Mouse (Mus musculus): ENCODE data around the gene Entpd5. TPM values are rescaled to one million over a fixed set of nuclear protein-coding genes. Genes with fewer than 3 reads are reported as not detected.

The Entpd5 gene
- polyA plus RNA-seq (2017; shearing (Covaris generic)), result 10 to 100 TPM; 19.5 to 36.7 TPM

GRCm38 (mm10) chr12:84408819-84409507, at the start of gene Entpd5, which contains the start of gene Bbof1:
Entpd5 (minus strand) TSS chr12:84409029.
Bbof1 (plus strand) TSS chr12:84409071.
- ATAC-seq, result peak; percentile 78

- ATAC-seq, result no peak
These were observed 48.1 kb upstream of the Entpd5 start for GRCm38 (mm10) chr12:84456911-84457310.

GRCm38 (mm10) chr12:84451801-84452200, 43.0 kb upstream of the Entpd5 start:
- no peak for ATAC-seq

GRCm38 (mm10) chr12:84450718-84451646, 42.2 kb upstream of the Entpd5 start, which contains the start of the genes Aldh6a1 and Lin52:
Aldh6a1 (minus strand) TSS chr12:84451004.
Lin52 (plus strand) TSS chr12:84451422.
- peak; percentile 93 for ATAC-seq

- ATAC-seq, result peak; percentile 4
These were observed 41.5 kb upstream of the Entpd5 start for GRCm38 (mm10) chr12:84450351-84450717.

GRCm38 (mm10) chr12:84449887-84450286, 41.1 kb upstream of the Entpd5 start:
- ATAC-seq, result no peak

GRCm38 (mm10) chr12:84448181-84448580, 39.4 kb upstream of the Entpd5 start:
- ATAC-seq, result no peak

GRCm38 (mm10) chr12:84447386-84447785, 38.6 kb upstream of the Entpd5 start:
- no peak for ATAC-seq

- ATAC-seq, result no peak
These were observed 33.7 kb upstream of the Entpd5 start for GRCm38 (mm10) chr12:84442526-84442925.

- no peak for ATAC-seq
These were observed 29.9 kb upstream of the Entpd5 start for GRCm38 (mm10) chr12:84438697-84439096.

GRCm38 (mm10) chr12:84429825-84430224, 21.0 kb upstream of the Entpd5 start:
- ATAC-seq, result no peak

GRCm38 (mm10) chr12:84423990-84424389, 15.2 kb upstream of the Entpd5 start:
- no peak for ATAC-seq

GRCm38 (mm10) chr12:84417605-84417922, 8.7 kb upstream of the Entpd5 start:
- no peak for ATAC-seq

- peak; percentile 99 for ATAC-seq
These were observed 8.2 kb upstream of the Entpd5 start, which contains the start of gene Rnf113a2 for GRCm38 (mm10) chr12:84416834-84417604. Rnf113a2 (plus strand) TSS chr12:84417196.

- peak; percentile 75 for ATAC-seq
These were observed 683 bp downstream of the Entpd5 start for GRCm38 (mm10) chr12:84407874-84408818.

GRCm38 (mm10) chr12:84407259-84407658, 1.6 kb downstream of the Entpd5 start:
- no peak for ATAC-seq

- no peak for ATAC-seq
These were observed 4.3 kb downstream of the Entpd5 start for GRCm38 (mm10) chr12:84404541-84404940.

- ATAC-seq, result no peak
These were observed 5.9 kb downstream of the Entpd5 start for GRCm38 (mm10) chr12:84402923-84403322.

GRCm38 (mm10) chr12:84400653-84401052, 8.2 kb downstream of the Entpd5 start:
- ATAC-seq, result no peak

- ATAC-seq, result no peak
These were observed 8.8 kb downstream of the Entpd5 start for GRCm38 (mm10) chr12:84400068-84400467.

GRCm38 (mm10) chr12:84399663-84400062, 9.2 kb downstream of the Entpd5 start:
- ATAC-seq, result no peak

- no peak for ATAC-seq
These were observed 9.7 kb downstream of the Entpd5 start for GRCm38 (mm10) chr12:84399135-84399534.

Measured in CD4-positive, CD25-positive, alpha-beta regulatory T cell, adult 4 months (primary cell).